Mouse (Mus musculus): ENCODE results near the gene Trh. TPM values are rescaled to one million over a fixed set of nuclear protein-coding genes. Genes with fewer than 3 reads are reported as not detected.

The Trh gene
- total RNA-seq (2021): 1 to 10 TPM; 1.5 to 2.2 TPM
- long read RNA-seq, experiment 1, partial matches to known transcripts: 0 of 1 reads
- long read RNA-seq, experiment 1, other reads (novel, unspliced or antisense): 0 of 1 reads
- long read RNA-seq, experiment 2: 0 reads

GRCm38 (mm10) chr6:92244591-92244990 is at the start of gene Trh:
Gene Trh, minus strand, starts transcription at chr6:92244650.
- no peak for DNase-seq (ENCODE audit: low spot score in 2 of 2)

DNA sequence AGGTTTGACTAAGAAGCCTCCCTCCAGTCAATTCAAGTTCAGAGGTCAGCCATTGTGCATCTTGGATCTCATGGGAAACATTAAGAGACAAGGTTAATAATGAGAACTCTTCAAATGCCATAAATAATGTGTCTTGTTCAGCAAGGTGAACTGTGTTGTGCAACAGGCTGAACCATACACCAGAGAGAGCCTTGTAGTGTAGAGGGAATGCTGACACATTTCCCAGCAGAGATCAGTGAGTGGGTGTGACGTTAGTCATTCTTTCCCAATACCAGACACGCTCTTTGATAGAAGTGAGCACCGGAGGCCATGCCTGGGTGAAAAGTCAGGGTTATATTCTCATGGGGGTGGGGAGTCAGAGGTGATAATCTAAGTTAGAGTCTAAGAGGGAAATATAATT is 46.4 kb upstream of the Trh start:
- no peak for DNase-seq (ENCODE audit: low spot score in 2 of 2)

DNA sequence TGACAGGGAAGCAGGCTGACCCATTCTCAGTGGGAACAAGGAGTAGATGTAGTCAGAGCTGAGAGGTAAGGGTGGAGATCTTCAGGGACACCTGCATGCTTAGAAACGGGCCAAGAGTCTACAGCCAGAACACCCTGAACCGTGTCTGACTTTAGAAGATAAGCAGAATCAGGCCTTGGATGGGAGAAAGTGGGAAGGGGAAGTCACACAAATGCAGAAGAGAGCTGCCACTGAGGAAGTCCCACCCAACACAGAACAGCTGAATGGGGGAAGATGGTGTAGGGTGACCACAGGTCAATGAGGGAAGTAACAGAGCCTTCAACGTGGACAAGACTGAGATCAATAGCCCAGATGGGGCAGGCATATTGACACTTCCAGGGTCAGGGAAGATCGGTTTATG is 42.4 kb upstream of the Trh start:
- DNase-seq (ENCODE audit: low spot score in 2 of 2): no peak

DNA sequence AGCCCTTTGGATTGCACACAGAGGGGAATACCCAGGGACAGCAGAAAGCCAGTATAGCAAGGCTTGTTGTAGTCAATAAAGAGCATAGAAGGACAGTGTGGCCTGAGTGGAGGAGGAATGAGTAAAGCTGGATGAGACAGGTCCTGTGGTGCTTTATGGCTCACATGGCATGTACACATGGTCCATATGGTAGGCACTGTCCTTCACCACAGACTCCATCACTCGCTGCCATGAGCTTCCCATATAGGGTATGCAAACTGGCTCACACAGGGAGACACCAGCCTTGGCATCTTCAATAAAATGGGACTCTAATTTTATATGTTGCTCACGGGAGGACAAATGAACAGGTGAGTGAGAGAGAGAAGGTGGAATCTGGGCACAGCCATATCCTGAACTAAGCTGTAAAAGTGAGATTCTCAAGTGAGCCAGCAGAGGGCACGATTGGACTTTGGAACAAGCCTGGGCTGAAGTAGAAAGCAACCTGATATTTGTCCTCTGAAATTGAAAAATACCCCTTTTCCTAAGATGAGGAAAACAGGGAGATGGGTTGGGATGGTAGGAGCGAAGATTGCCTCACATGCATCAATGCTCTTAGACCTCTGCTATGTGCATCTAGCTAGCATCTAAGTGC is 41.9 kb upstream of the Trh start:
- peak; percentile 71 to 78 for DNase-seq (ENCODE audit: low spot score in 2 of 2)

- DNase-seq (ENCODE audit: low spot score in 2 of 2): no peak
These were observed 41.1 kb upstream of the Trh start for GRCm38 (mm10) chr6:92285559-92285958.

DNA sequence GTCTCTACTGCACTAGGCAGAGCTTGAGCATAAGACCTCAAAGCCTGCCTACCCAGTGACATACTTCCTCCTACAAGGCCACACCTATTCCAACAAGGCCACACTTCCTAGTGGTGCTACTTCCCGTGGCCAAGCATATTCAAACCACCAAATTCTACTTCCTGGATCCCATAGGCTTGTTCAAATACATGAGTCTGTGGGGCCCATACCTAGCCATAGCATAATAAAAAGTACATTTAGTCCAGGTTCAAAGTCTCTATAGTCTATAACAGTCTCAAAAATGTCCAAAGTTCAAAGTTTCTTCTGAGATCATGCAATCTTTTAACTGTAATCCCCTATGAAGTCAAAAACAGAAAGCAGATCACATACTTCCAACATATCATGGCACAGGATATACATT is 32.7 kb upstream of the Trh start:
- DNase-seq (ENCODE audit: low spot score in 2 of 2): no peak

- DNase-seq (ENCODE audit: low spot score in 2 of 2): no peak
These were observed 29.3 kb upstream of the Trh start for GRCm38 (mm10) chr6:92273652-92274322.

DNA sequence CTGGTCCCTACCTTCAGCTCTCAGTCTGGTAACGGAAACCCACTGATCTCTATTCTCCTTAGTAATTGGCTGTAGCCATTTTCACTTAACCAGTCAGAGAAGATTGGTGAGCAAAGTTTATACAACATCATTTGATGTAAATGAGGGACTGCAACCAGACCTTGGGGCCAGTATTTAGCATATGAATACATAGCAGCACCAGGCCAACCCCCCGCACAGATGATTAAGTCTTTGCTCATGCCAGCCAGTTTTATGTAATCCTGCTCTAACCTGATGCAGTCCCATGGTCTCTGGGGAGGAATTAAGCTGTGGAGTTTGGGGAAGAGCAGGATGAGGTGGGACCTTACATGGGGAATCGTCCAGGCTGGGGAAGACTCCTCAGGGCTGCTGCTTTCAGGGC is 28.2 kb upstream of the Trh start:
- no peak for DNase-seq (ENCODE audit: low spot score in 2 of 2)

- DNase-seq (ENCODE audit: low spot score in 2 of 2): peak; percentile 61 to 66
These were observed 24.6 kb upstream of the Trh start for GRCm38 (mm10) chr6:92269019-92269418.

- DNase-seq (ENCODE audit: low spot score in 2 of 2): no peak
These were observed 23.6 kb upstream of the Trh start for GRCm38 (mm10) chr6:92268001-92268400.

DNA sequence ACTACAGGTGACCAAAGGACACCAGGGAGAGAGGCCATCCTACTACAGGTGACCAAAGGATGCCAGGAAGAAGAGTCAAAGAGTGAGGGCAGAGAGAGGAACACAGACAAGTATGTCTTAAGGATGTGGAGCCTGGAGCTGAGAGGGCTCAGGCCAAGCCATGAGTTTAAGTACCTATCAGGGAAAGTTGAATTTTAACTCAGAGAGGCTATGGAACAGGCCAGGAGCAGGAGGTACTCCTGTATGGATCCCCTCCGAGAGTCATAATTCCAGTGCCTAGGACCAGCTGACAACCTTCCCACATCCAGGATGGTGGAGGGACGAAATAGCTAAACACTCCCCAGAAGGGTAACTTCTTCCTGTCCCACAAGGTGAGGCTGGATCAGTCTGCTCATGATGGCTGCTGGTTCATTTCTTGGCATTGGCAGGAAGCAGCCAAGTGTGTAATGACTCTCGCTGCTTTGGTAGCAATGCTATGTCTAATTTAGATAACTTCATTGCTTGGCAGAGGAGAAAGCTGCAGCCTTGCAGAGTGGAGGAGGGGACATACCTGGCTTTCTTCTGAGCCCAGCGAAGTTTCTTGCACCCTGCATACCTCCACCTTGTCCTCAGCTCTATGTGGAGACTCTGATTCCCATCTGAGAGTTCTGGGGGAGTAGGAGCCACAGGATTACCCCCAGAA is 16.9 kb upstream of the Trh start:
- DNase-seq (ENCODE audit: low spot score in 2 of 2): no peak

DNA sequence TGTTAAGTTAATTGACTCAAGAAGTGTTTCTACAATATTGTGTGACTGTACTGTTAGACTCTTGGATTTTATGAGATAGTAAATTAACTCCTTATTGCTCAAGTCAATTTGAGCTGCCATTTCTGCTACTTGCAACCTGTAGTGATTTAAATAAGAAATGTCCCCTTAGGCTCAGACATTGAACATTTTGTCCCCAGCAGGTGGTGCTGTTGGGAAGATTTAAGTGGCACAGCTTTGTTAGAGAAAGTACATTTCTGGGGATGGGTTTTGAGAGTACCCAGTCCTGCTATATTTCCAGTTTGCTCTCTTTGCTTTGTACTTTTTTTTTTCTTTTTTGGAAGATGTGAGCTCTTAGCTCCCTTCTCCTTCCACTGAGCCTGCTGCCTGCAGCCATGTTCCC is 10.9 kb upstream of the Trh start:
- DNase-seq (ENCODE audit: low spot score in 2 of 2): no peak

- no peak for DNase-seq (ENCODE audit: low spot score in 2 of 2)
These were observed 8.9 kb upstream of the Trh start for GRCm38 (mm10) chr6:92253253-92253870.

- DNase-seq (ENCODE audit: low spot score in 2 of 2): no peak
These were observed 2.9 kb upstream of the Trh start for GRCm38 (mm10) chr6:92247215-92247919.

DNA sequence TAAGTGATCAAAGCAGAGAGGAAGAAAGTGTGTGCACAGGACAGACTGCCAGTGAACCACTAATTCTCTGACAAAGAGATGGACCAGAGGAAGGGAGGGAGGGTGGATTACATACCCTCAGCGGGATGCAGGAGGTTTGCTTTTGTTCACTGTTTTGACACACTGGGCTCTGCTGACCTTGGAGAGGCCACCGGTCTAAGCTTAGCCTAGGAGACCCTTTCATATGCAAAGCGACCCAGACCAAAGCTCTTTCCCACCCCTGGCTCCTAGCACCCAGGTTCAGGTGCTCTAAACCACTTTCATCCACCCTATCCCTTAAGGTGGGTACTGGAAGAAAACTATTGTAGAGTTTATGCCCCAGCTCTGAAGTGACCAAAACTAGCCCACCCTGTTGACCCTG is 1.9 kb upstream of the Trh start:
- DNase-seq (ENCODE audit: low spot score in 2 of 2): no peak

- DNase-seq (ENCODE audit: low spot score in 2 of 2): peak in 1 of 2 experiments; percentile 32
These were observed 3.1 kb downstream of the Trh start for GRCm38 (mm10) chr6:92241178-92241906.

DNA sequence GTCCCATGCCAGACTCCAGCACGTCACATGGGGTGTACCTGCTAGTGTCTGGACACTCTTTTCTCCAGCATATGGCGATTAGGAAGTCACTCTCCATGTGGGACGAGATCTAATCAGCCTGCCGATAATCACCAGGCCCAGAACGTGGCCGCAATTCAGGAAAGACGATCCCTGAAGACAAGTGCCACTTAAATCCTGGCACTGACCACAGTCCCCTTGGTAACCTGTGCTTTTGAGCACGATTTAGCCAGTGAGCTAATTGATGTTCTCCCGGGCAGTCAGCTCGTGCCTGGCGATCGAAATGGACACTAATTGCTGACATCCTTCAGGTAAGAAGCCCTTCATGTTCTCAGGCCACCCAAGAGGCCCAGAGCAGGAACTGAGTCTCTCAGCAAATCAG is 9.4 kb downstream of the Trh start:
- DNase-seq (ENCODE audit: low spot score in 2 of 2): no peak

- DNase-seq (ENCODE audit: low spot score in 2 of 2): no peak
These were observed 12.7 kb downstream of the Trh start for GRCm38 (mm10) chr6:92231762-92232161.

- no peak for DNase-seq (ENCODE audit: low spot score in 2 of 2)
These were observed 13.1 kb downstream of the Trh start for GRCm38 (mm10) chr6:92231356-92231755.

- no peak for DNase-seq (ENCODE audit: low spot score in 2 of 2)
These were observed 14.9 kb downstream of the Trh start for GRCm38 (mm10) chr6:92229586-92229985.

GRCm38 (mm10) chr6:92229103-92229502 is 15.3 kb downstream of the Trh start:
- no peak for DNase-seq (ENCODE audit: low spot score in 2 of 2)
